Mouse (Mus musculus) brain, adult 2 months (tissue): ENCODE results near the gene 4930430A15Rik.
A peak's percentile ranks its signal among the peaks of the same experiment; 100 is the strongest.

Experiments used
- DNase-seq: peaks from one replicate; pipeline ENCODE4 v3.0.0; 2011; ENCODE audit warnings: low read depth, low spot score

Gene 4930430A15Rik

GRCm38 (mm10) chr2:111229502-111229901 lies at the start of gene 4930430A15Rik:
Gene 4930430A15Rik, minus strand, starts transcription at chr2:111229602.
- DNase-seq, result no peak

GRCm38 (mm10) chr2:111274006-111274405 lies 44.6 kb upstream of the 4930430A15Rik start, which contains the start of gene Olfr1277:
Gene Olfr1277, minus strand, starts transcription at chr2:111274106.
- DNase-seq, result peak; percentile 1

- no peak for DNase-seq
These were observed 24.8 kb upstream of the 4930430A15Rik start, which contains the start of gene Olfr1276 for GRCm38 (mm10) chr2:111254216-111254615. Gene Olfr1276, plus strand, starts transcription at chr2:111254516.

GRCm38 (mm10) chr2:111235186-111235585 lies 5.8 kb upstream of the 4930430A15Rik start, which contains the start of gene Olfr1275:
Gene Olfr1275, minus strand, starts transcription at chr2:111235286.
- no peak for DNase-seq

- DNase-seq, result no peak
These were observed 47.3 kb downstream of the 4930430A15Rik start for GRCm38 (mm10) chr2:111182068-111182467.

GRCm38 (mm10) chr2:111152836-111153235 lies 76.6 kb downstream of the 4930430A15Rik start, which contains the start of gene Gm15130:
Gene Gm15130, minus strand, starts transcription at chr2:111152936.
- DNase-seq, result no peak

GRCm38 (mm10) chr2:111135739-111136138 lies 93.7 kb downstream of the 4930430A15Rik start:
- DNase-seq, result no peak
